Mouse (Mus musculus): ENCODE results near the gene Slc36a1. TPM values are rescaled to one million over a fixed set of nuclear protein-coding genes. Genes with fewer than 3 reads are reported as not detected.

The Slc36a1 gene
- total RNA-seq, 2 experiments from 2014 or later = 75.4 to 76.4 TPM

- peak in 1 of 2 experiments; percentile 23 for DNase-seq (ENCODE audit: low spot score in 2 of 2)
- intact Hi-C loops (cut with DNase I) = no loop called here
These were observed 46.4 kb downstream of the Slc36a1 start for GRCm38 (mm10) chr11:55250527-55250926.

GRCm38 (mm10) chr11:55253391-55253790 is 49.2 kb downstream of the Slc36a1 start:
- intact Hi-C loops (cut with DNase I) = no loop called here
- DNase-seq (ENCODE audit: low spot score in 2 of 2) = no peak

- intact Hi-C loops (cut with DNase I) = loop anchor here (5.0 kb wide), 1 partner anchor 126 kb away; no protein-coding TSS in a partner anchor
- no peak for DNase-seq (ENCODE audit: low spot score in 2 of 2)
These were observed 57.0 kb downstream of the Slc36a1 start for GRCm38 (mm10) chr11:55261105-55261504.

- intact Hi-C loops (cut with DNase I) = loop anchor here (5.0 kb wide), 1 partner anchor 125 kb away; no protein-coding TSS in a partner anchor
- DNase-seq (ENCODE audit: low spot score in 2 of 2) = no peak
These were observed 57.9 kb downstream of the Slc36a1 start for GRCm38 (mm10) chr11:55262000-55262399.

GRCm38 (mm10) chr11:55264318-55264717 is 60.2 kb downstream of the Slc36a1 start:
- intact Hi-C loops (cut with DNase I) = loop anchor here (5.0 kb wide), 1 partner anchor 123 kb away; no protein-coding TSS in a partner anchor
- DNase-seq (ENCODE audit: low spot score in 2 of 2) = no peak

GRCm38 (mm10) chr11:55265647-55266046 is 61.5 kb downstream of the Slc36a1 start:
- intact Hi-C loops (cut with DNase I) = no loop called here
- DNase-seq (ENCODE audit: low spot score in 2 of 2) = no peak

GRCm38 (mm10) chr11:55268580-55268979 is 64.4 kb downstream of the Slc36a1 start:
- intact Hi-C loops (cut with DNase I) = no loop called here
- no peak for DNase-seq (ENCODE audit: low spot score in 2 of 2)

- peak; percentile 20 to 21 for DNase-seq (ENCODE audit: low spot score in 2 of 2)
- intact Hi-C loops (cut with DNase I) = no loop called here
These were observed 70.6 kb downstream of the Slc36a1 start for GRCm38 (mm10) chr11:55274756-55275155.

Other genes starting within 250 kb of the Slc36a1 start
- 10 to 100 TPM; 37.5 to 42.0 TPM for gene Tnip1, start 241.4 kb upstream of the Slc36a1 start, total RNA-seq (2021)
- 10 to 100 TPM; 87.1 to 88.9 TPM for gene Anxa6, start 170.9 kb upstream of the Slc36a1 start, total RNA-seq (2021)
- gene Ccdc69, start 126.2 kb upstream of the Slc36a1 start, total RNA-seq (2021) = under 1 TPM in 1 of 2 experiments, not detected in 1; 0.25 TPM
- 10 to 100 TPM; 34.3 to 41.6 TPM for gene Gm2a, start 106.2 kb upstream of the Slc36a1 start, total RNA-seq (2021)
- not detected for gene Slc36a3, start 52.6 kb upstream of the Slc36a1 start, total RNA-seq (2021)
- under 1 TPM; 0.20 to 0.32 TPM for gene Slc36a2, start 19.3 kb upstream of the Slc36a1 start, total RNA-seq (2021)
- gene Fat2, start 132.2 kb downstream of the Slc36a1 start, total RNA-seq (2021) = under 1 TPM; 0.22 to 0.32 TPM
- gene Sparc, start 218.8 kb downstream of the Slc36a1 start, total RNA-seq (2021) = 100 to 1,000 TPM; 215 to 224 TPM